Mouse (Mus musculus) G1E (cell line): ENCODE measurements around the gene 1700008O03Rik. TPM values are rescaled to one million over a fixed set of nuclear protein-coding genes. Genes with fewer than 3 reads are reported as not detected.

ENCODE experiments used
- ATAC-seq: 2 replicates; pipeline ENCODE4 v1.8.0; 2016; ENCODE audit warnings: mild to moderate bottlenecking; ENCODE audit not compliant: insufficient number of reproducible peaks, poor library complexity, low FRiP score, severe bottlenecking; ENCODE audit errors: extremely low read depth
- DNase-seq: peaks from one replicate; pipeline ENCODE4 v3.0.0; 2012; ENCODE audit warnings: low spot score
- H3K27me3 ChIP-seq: 2 replicates; pipeline ENCODE4 v1.6.1; 2012; ENCODE audit warnings: mild to moderate bottlenecking, low read length, inconsistent platforms; ENCODE audit not compliant: insufficient read depth
- H3K36me3 ChIP-seq: replicated peaks from 2 replicates; pipeline ENCODE3; 2012; ENCODE audit warnings: mild to moderate bottlenecking, inconsistent platforms
- H3K4me1 ChIP-seq: 2 replicates; pipeline ENCODE4 v1.6.1; 2012; ENCODE audit warnings: low read depth, low read length, inconsistent platforms, mixed read lengths; ENCODE audit not compliant: insufficient read depth
- H3K4me3 ChIP-seq: 2 replicates; pipeline ENCODE4 v1.5.1; 2012; ENCODE audit warnings: low read depth, mild to moderate bottlenecking, inconsistent platforms, low read length, moderate library complexity, mixed read lengths
- H3K9me3 ChIP-seq: replicated peaks from 2 replicates; pipeline ENCODE4 v1.6.1; 2012; ENCODE audit warnings: inconsistent platforms
- CTCF ChIP-seq: IDR thresholded peaks from 2 replicates; pipeline ENCODE4 v1.5.1; 2012; ENCODE audit warnings: low read depth, low read length, inconsistent platforms, mixed read lengths
- GATA1 ChIP-seq: IDR thresholded peaks from 2 replicates; pipeline ENCODE4 v1.6.1; 2012; ENCODE audit warnings: borderline replicate concordance, low read length, inconsistent platforms, mixed read lengths
- GATA2 ChIP-seq: IDR thresholded peaks from 2 replicates; pipeline ENCODE4 v1.6.1; 2012; ENCODE audit warnings: low read depth, low read length, inconsistent platforms, borderline replicate concordance
- POLR2AphosphoS5 ChIP-seq: IDR thresholded peaks from 2 replicates; pipeline ENCODE4 v1.6.1; 2012; ENCODE audit warnings: low read depth, low read length, inconsistent platforms; ENCODE audit not compliant: insufficient replicate concordance
- TAL1 ChIP-seq: conservative IDR thresholded peaks from 2 replicates; pipeline ENCODE4 v1.6.1; 2012; ENCODE audit warnings: low read depth, low read length, inconsistent platforms, mixed read lengths
- polyA plus RNA-seq: library from polyadenylated mRNA; stranded (reverse); fragments of >175 nt; gene quantifications from 2 replicates; pipeline ENCODE4 v1.2.3, GENCODE M21; 2012
- total RNA-seq, 2 experiments: library from RNA; stranded (forward) in 1 of 2; stranded (reverse) in 1 of 2; fragments of 200-1000 nt in 1 of 2; fragments of >200 nt in 1 of 2; fragmentation: Nextera tagmentation in 1 of 2; gene quantifications; 2 replicates each; pipeline ENCODE4 v1.2.3; 2014 to 2017

1700008O03Rik gene
- total and polyA plus RNA-seq, 3 experiments: 0.11 to 2.5 (median 0.49) TPM

GRCm38 (mm10) chr7:44351881-44352749 is 33.5 kb downstream of the 1700008O03Rik start:
- TF ChIP-seq GATA1 (no peak), TAL1 (no peak), CTCF (no peak), GATA2 (no peak), POLR2AphosphoS5 (no peak)
- Histone ChIP-seq H3K36me3 (no peaks in the 10 kb centered on the region), H3K9me3 (peaks cover 11% of the 10 kb centered on the region), H3K4me1 (peaks cover 13% of the 10 kb centered on the region), H3K27me3 (peaks cover 29% of the 10 kb centered on the region), H3K4me3 (no peak overlapping the region; the same call in 1 of the 2 replicates)
- no peak for ATAC-seq
- no peak for DNase-seq

GRCm38 (mm10) chr7:44350957-44351711 is 34.5 kb downstream of the 1700008O03Rik start:
- H3K36me3 ChIP-seq: no peaks in the 10 kb centered on the region
- peaks cover 11% of the 10 kb centered on the region for H3K9me3 ChIP-seq
- DNase-seq: peak; percentile 74
- TF ChIP-seq CTCF (peak; percentile 58; the same call in 1 of the 2 replicates), GATA2 (no peak), GATA1 (no peak)
- peaks cover 24% of the 10 kb centered on the region for H3K27me3 ChIP-seq
- no peak overlapping the region for H3K4me3 ChIP-seq
- peaks cover 9% of the 10 kb centered on the region for H3K4me1 ChIP-seq
- 0 out of 2 replicates have a peak, but pooled peaks have one; percentile 34 for ATAC-seq

DNA sequence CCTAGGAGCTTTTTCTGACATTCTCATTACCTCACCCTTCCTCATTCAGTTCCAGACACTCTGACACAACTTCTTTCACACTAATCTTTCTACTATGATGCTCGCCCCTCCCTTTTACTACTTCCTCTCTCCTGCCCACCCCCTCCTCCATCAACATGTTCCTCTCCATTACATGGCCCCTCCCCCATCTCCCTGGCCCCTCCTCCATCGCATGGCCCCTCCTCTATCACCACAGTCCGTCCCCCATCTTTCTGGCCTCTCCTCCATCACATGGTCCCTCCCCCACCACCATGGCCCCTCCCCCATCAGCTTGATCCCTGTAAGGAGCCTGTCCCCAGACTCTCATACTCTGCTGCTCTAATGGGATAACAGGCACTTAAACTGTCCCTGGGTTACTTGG is 36.6 kb downstream of the 1700008O03Rik start:
- H3K9me3 ChIP-seq: peaks cover 11% of the 10 kb centered on the region
- DNase-seq: no peak
- no peaks in the 10 kb centered on the region for H3K36me3 ChIP-seq
- peaks cover 11% of the 10 kb centered on the region for H3K4me1 ChIP-seq
- no peak for TF ChIP-seq CTCF
- no peak for TF ChIP-seq POLR2AphosphoS5
- no peak for TF ChIP-seq GATA1
- TF ChIP-seq GATA2: no peak
- TF ChIP-seq TAL1: no peak
- no peak for ATAC-seq
- peaks cover 27% of the 10 kb centered on the region for H3K27me3 ChIP-seq
- H3K4me3 ChIP-seq: no peak overlapping the region

- TF ChIP-seq CTCF: no peak
- no peak for TF ChIP-seq GATA2
- no peak for TF ChIP-seq GATA1
- no peak for TF ChIP-seq POLR2AphosphoS5
- no peak for TF ChIP-seq TAL1
- no peaks in the 10 kb centered on the region for H3K9me3 ChIP-seq
- H3K4me1 ChIP-seq: peaks cover 11% of the 10 kb centered on the region
- H3K27me3 ChIP-seq: peaks cover 36% of the 10 kb centered on the region
- ATAC-seq: no peak
- no peak for DNase-seq
- H3K36me3 ChIP-seq: no peaks in the 10 kb centered on the region
- H3K4me3 ChIP-seq: peak overlapping the region; percentile 10; the same call in 1 of the 2 replicates
Observed at GRCm38 (mm10) chr7:44344622-44345021, 41.0 kb downstream of the 1700008O03Rik start.

DNA sequence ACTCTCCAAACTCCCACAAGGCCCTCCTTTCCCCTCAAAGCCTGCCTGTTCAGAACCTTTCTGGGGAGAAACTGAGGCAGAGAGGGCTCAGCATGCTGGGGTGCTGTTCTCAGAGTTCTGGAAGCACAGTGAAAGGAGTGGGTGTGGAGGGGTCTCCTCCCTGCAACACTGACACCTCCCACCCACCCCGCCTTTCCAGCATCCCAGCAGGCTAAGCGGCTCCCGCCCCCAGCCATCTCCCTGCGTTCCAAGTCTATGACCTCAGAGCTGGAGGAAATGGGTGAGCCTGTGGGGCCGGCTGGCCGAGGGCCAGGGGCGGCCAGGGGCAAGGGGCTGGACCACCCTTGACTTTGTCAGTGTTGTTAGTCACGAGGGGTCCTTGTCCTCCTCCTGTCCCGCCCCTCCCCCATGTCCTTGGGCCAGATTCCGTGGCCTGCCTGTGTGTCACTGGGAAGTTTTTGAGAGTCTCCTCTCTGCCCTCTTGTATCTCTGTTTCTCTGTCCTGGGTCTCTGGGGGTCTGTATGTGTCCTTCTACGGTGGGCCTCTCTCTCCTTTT is 42.1 kb downstream of the 1700008O03Rik start:
- H3K9me3 ChIP-seq: no peaks in the 10 kb centered on the region
- TF ChIP-seq TAL1 (no peak), GATA1 (no peak), GATA2 (no peak), POLR2AphosphoS5 (no peak), CTCF (no peak)
- no peak overlapping the region for H3K4me3 ChIP-seq
- H3K36me3 ChIP-seq: no peaks in the 10 kb centered on the region
- peaks cover 7% of the 10 kb centered on the region; the same call in 1 of the 2 replicates for H3K4me1 ChIP-seq
- no peak for ATAC-seq
- DNase-seq: no peak
- peaks cover 36% of the 10 kb centered on the region for H3K27me3 ChIP-seq

- DNase-seq (no peak), ATAC-seq (no peak)
- TF ChIP-seq POLR2AphosphoS5: no peak
- no peak for TF ChIP-seq GATA2
- TF ChIP-seq CTCF: no peak
- TF ChIP-seq TAL1: no peak
- TF ChIP-seq GATA1: no peak
- H3K27me3 ChIP-seq: peaks cover 33% of the 10 kb centered on the region
- peaks cover 7% of the 10 kb centered on the region; the same call in 1 of the 2 replicates for H3K4me1 ChIP-seq
- H3K9me3 ChIP-seq: no peaks in the 10 kb centered on the region
- no peak overlapping the region for H3K4me3 ChIP-seq
- no peaks in the 10 kb centered on the region for H3K36me3 ChIP-seq
Observed at GRCm38 (mm10) chr7:44341714-44342113, 43.9 kb downstream of the 1700008O03Rik start.
